Mouse (Mus musculus) liver, adult 2 months (tissue): ENCODE measurements around the gene Myo3a.
A peak's percentile ranks its signal among the peaks of the same experiment; 100 is the strongest.

Experiments used
- CTCF ChIP-seq: fragments of 200-500 bp; IDR thresholded peaks from 2 replicates; pipeline ENCODE4 v1.5.1; 2011; ENCODE audit warnings: low read depth, low read length, control low read depth
- POLR2A ChIP-seq: fragments of 200-500 bp; IDR thresholded peaks from 2 replicates; pipeline ENCODE4 v1.6.1; 2011; ENCODE audit warnings: low read length, control low read depth; ENCODE audit not compliant: insufficient read depth; ENCODE audit errors: extremely low read depth

DNA sequence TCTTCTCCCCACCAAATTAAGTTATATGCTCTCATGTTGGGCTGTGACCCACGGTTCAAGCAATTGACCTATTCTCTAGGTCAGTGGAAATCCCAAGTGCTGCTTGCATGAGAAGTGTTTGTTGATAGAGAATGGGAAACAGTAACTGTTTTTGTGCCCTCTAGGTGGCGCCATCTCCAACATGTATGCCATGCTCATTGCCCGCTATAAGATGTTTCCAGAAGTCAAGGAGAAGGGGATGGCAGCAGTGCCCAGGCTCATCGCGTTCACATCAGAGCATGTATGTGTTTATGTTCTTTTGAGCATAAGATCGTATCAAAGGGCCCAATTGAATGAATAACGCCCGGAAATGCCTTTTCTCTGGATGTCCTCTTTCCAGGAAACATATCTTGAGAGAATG, 407.5 kb downstream of the Myo3a start:
- TF ChIP-seq CTCF (peak; percentile 65), POLR2A (no peak)
